Mouse (Mus musculus): Measurements from ENCODE around the gene Notch1.

DNA sequence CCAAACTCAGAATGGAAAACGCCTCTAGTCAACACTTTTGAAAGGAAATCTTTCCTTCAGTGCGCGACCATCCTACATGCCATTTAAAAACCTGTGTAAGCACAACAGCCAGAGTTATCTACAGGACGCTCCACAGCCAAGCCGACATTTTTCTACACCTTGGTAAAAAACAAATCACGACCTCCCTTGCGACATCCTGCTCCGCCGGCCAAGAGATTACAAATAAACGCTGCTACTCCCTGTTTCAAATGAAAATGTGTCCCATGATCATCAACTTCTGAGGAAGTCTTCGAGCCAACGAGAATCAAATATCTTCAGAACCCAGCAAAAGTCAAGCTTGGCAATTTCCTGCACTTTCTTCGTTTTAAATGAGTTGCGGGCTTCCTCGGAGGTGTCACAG, 72.1 kb downstream of the Notch1 start:
- TF ChIP-seq CTCF (IDR thresholded peaks at IDR 0.05; ENCODE audit: low read depth, low read length) (no peak), TAL1 (conservative IDR thresholded peaks at IDR 0.05; ENCODE audit: low read depth, low read length) (no peak), GATA1 (IDR thresholded peaks at IDR 0.05; ENCODE audit: borderline replicate concordance, low read length) (no peak), POLR2AphosphoS5 (IDR thresholded peaks at IDR 0.05; ENCODE audit: insufficient replicate concordance, low read depth, low read length) (no peak), GATA2 (IDR thresholded peaks at IDR 0.05; ENCODE audit: borderline replicate concordance, low read depth, low read length) (no peak)
